Mouse (Mus musculus) thymus, postnatal 0 days (tissue): ENCODE measurements around the gene Musk. TPM values are rescaled to one million over a fixed set of nuclear protein-coding genes. Genes with fewer than 3 reads are reported as not detected.

Source experiments
- DNase-seq: peaks from one replicate; pipeline ENCODE4 v3.0.0-alpha.2; 2015; ENCODE audit warnings: low spot score
- polyA plus RNA-seq: library from polyadenylated mRNA; unstranded; fragments of >200 nt; fragmentation: Nextera tagmentation; extraction: Ambion mirVana; gene quantifications from 2 replicates; pipeline ENCODE4 v1.2.1, GENCODE M21; 2015

Musk gene
- polyA plus RNA-seq, 1 experiment from 2014 or later, result 0.18 TPM

- no peak for DNase-seq
Measured at GRCm38 (mm10) chr4:58314942-58315508, 29.3 kb downstream of the Musk start.

DNA sequence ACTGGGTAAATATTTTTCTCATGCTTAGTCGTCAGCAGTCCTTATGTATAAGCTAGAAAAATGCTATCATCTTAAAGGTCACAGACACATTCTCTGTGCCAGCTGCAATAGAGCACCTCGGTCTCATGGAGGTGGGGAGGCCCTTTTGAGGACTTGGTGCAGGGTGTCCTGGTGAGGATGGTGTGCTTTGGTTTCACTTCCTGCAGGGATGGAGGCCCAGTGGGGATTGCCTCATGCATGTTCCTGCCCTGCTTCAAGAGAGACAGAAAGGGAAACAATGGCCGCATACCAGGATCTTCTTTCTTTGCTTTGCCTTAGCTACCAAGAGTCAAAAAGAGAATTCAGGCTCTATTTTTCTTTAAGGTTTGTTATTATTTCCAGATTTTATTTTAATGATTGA, 31.8 kb downstream of the Musk start:
- DNase-seq, result no peak

- DNase-seq, result no peak
Measured at GRCm38 (mm10) chr4:58320293-58320692, 34.5 kb downstream of the Musk start.

DNA sequence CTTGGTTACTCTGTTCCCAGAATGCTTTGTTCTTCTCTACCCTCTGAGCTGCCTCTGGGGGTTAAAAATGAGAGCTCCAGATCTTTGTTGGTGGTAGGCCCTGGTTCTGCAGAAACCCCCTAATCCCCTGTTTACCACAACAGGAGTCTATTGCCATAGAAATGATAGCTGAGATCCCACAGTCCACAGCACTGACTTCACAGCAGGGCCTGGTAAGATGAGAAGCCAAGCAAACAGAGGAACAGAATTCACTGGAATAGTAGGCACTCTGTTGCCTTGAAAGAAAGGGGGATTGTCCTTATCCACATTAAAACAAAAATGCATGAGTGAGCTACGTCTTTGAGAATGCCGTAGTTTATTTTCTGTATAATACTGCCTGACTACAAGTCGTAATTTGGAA, 41.0 kb downstream of the Musk start:
- no peak for DNase-seq

DNA sequence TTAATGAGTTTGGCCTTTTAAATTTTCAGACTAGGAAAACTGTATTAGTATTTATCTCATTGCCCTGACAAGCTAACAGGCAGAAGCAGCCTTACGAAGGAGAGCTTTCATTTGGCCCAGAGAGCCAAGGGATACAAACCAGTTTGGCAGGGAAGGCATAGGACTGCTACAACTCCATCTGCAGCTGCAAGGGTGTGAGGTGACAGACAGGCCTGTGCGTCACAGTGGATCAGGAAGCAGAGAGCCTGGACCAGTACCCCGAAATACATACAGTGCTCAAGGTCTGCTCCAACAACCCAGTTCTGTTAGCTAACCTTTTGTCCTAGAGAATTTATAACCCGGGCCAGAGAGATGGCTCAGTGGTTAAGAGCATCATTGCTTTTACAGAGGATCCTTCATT, 42.5 kb downstream of the Musk start:
- DNase-seq, result no peak

GRCm38 (mm10) chr4:58330016-58330415, 44.3 kb downstream of the Musk start:
- DNase-seq, result no peak

- DNase-seq, result no peak
Measured at GRCm38 (mm10) chr4:58330864-58331638, 45.3 kb downstream of the Musk start.

GRCm38 (mm10) chr4:58332394-58332793, 46.6 kb downstream of the Musk start:
- DNase-seq, result no peak

- no peak for DNase-seq
Measured at GRCm38 (mm10) chr4:58336227-58336626, 50.5 kb downstream of the Musk start.

DNA sequence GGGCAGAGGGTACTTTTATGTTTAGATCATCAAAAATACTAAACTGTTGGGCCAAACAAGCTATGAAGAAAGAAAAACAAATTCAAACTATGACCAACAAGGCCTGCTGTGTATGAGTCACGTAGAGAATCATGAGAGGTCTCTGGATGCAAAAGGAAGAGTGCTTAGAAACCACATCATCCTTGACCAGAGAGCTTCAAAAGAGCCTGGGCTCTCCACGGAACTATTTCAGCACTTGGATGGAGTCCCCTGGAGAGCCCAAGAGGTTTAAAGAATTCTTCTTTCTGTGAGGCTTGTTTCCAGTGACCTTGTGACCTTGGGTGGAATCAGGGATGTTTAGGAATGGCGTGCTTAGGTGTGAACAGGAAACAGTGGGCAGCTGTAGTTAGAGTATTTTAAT, 53.5 kb downstream of the Musk start:
- DNase-seq, result no peak

DNA sequence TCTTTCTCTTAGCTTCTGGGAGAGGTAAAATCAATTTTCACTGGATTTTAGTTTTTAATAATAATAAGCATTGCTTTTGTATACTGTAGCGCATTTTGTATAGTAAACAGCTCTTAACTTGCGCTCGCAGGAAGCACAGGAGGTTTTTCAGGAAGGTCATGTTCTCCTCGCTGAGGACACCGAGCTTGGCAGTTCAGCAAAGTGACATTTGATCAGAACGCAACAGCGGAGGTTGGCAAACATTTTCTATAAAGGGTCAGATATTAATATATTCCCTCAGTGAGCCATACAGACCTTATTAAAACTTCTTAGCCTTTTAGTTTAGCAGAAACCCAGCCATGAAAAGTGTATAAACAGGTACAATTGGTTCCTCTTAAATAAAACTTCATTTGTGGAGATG, 64.4 kb downstream of the Musk start:
- no peak for DNase-seq

DNA sequence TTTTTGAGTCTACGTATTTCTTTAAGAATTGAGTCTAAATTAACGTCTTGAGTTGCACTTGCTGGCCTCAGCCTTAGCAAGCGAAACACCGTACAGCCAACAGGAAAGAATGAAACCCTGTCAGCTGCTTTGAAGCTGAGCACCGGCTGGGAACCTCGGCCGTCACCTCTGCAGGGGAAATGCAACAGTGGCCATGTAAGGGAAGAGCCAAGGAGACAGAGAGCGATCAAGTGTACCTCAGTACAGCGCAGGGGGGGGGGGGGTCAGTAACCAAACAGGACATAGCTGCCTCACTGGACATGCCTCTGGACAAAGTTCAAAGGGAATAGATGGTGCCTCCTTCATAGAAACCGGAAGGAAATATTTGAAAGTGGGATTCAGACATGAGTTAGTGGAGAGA, 65.4 kb downstream of the Musk start:
- DNase-seq, result no peak

- DNase-seq, result no peak
Measured at GRCm38 (mm10) chr4:58351590-58351989, 65.8 kb downstream of the Musk start.

- no peak for DNase-seq
Measured at GRCm38 (mm10) chr4:58358996-58359395, 73.2 kb downstream of the Musk start.

GRCm38 (mm10) chr4:58365321-58365720, 79.6 kb downstream of the Musk start:
- DNase-seq, result no peak

GRCm38 (mm10) chr4:58371106-58371505, 85.3 kb downstream of the Musk start:
- no peak for DNase-seq

DNA sequence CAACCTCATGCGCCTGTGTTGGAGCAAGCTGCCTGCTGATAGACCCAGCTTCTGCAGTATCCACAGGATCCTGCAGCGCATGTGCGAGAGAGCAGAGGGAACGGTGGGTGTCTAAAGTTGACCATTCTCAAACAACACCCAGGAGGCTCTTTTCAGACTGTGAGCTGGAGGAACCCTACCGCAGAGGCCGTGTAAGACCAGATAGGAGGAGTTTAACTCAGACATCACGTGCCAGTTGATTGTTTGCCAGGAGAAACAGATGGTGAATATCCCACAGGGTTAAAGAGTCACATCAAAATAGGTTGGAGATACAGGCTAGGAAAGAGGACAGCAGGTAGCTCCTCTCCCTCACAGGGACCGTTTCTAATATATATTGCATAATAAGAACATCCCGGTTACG, 87.8 kb downstream of the Musk start:
- DNase-seq, result no peak

DNA sequence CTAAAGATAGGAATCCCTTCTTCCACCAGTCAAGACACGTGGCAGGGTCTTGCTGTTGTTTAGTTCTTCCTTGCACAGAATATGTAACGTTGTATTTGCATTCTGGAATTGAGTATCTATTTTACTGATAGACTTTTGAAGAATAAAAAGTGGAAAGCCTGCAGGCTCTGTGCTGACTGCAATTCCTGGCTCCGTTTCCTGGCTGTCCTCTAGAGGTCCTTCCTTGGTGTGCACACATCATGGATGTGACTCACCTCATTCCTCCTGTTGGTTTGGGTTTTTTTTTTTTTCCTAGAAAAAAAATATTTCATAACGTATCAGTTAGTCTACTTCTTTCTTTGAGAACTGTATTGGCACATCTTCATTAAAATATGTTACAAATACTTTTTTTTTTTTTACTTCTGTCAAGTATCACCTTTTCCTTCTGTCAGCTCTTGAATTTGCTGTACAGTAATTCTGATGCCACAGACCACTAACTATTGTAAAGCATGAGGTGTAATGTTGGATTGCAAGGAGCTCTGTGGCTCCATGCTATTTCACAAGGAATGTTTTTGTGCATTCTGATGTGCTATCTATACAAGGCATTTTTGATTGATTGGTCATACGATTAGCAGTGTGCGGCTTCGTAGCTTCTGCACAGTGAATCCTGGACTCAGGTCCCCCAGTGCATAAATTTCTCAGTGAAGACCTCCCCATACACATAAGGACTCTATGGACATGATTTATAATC, 88.5 kb downstream of the Musk start:
- no peak for DNase-seq

GRCm38 (mm10) chr4:58379186-58379585, 93.4 kb downstream of the Musk start:
- DNase-seq, result no peak

DNA sequence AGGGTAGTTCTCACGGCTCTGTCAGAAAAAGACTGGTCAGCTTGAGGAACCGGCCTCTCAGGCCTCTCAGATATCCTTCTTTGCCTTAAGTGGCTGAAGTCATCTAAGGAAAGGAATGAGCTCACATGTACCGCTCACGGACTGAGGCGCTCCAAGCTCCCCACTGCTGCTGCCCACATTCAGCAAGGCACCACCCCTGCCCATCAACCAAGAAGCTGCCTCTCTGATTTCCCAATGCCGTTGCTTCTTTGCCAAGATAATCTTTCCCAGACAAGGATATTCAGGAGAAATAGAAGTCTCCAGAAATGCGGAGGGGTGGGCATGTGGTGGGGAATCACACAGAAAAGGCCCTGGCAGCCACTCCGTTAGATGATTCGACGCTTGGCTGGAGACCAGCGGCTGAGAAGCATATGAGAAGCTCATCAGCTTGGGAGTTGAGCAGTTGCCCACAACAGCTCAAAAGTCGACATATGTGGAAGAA, 115.1 kb downstream of the Musk start:
- DNase-seq, result no peak

DNA sequence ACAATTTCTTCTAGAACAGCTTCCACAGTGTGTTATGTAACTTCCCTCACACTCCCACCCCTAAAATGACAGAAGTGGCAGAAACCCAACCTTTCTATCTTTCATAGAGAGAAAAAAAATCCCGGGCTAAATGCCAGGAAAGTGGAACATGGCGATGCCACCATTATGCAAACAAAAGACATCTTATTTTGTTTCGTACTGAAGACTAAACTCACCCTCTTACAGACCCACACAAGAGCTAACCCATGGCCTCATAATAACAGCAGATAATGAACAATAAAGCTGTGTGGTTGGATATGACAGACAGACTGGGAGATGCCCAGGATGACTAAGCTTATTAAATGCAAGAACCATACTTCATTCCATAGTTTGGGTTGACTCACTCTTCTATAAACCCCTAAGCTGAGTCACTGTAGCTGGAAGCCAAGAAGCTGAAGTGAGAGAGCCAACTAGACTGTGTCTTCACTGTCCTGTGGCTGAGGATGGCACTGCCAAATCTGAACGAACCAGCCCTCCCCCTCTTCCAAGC, 116.3 kb downstream of the Musk start:
- DNase-seq, result no peak
